Mouse (Mus musculus): ENCODE measurements at regions not wholly inside any gene's neighbourhood (a gene's known extent, or its start where the extent isn't known, plus 50 kb on each side); places are given as distances from the start of the nearest gene placed in this dataset.

GRCm38 (mm10) chr5:33485765-33486164, 52.0 kb upstream of the Nkx1-1 start:
- TF ChIP-seq MAZ (IDR thresholded peaks at IDR 0.05; ENCODE audit: low read depth, low read length) (no peak), CTCF (conservative IDR thresholded peaks at IDR 0.05 in 1 of 2, IDR thresholded peaks at IDR 0.05 in 1 of 2; ENCODE audit: low read depth in 2 of 2, low read length in 2 of 2) (no peak)

Measured in CH12.LX (cell line).